Mouse (Mus musculus): ENCODE data around the gene Dnaaf3.

The Dnaaf3 gene

GRCm38 (mm10) chr7:4503100-4503499 lies 29.2 kb downstream of the Dnaaf3 start:
- in situ Hi-C loops (cut with MboI; ENCODE audit: unreplicated experiment in 2 of 2): loop anchor here (10.0 to 25.0 kb wide), 2 partner anchors 798 to 816 kb away; partner anchors contain the start of genes Mboat7 (in 1 of the 2), Rps9 (in 1 of the 2), Tmc4 (in 1 of the 2) and Tsen34 (in 1 of the 2)

DNA sequence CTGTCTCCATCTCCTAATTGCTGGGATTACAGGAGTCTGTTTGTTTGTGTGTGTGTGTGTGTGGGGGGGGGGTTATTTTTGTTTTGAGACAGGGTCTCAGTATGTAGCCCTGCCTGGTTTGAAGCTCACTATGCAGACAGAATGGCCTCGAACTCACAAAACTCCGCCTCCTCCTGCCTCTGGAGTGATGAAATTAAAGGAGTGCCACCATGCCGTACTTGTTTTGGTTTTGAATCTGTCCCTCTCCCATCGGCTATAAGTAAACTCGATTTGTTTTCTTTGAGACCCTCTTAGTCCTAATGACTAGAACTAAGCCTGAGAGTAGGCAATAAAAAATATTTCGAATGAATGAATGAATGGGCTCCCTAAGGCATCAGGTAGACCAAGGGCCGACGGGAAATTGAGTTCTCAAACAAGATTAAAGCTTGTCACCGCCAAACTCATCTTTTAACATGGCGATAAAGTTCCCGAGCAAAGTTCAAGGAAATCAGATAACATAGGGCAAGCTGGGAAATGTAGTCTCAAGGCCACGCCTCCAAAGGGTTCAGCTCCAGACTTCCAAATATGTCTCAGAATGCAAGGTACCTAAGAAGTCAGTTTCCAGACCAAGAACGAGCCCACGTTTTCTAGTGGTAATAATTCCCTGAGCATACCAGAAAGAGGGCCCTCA lies 29.7 kb downstream of the Dnaaf3 start:
- in situ Hi-C loops (cut with MboI; ENCODE audit: unreplicated experiment in 2 of 2): loop anchor here (10.0 to 25.0 kb wide), 2 partner anchors 798 to 815 kb away; partner anchors contain the start of genes Mboat7 (in 1 of the 2), Rps9 (in 1 of the 2), Tmc4 (in 1 of the 2) and Tsen34 (in 1 of the 2)

- in situ Hi-C loops (cut with MboI; ENCODE audit: unreplicated experiment in 2 of 2): loop anchor here (10.0 to 25.0 kb wide), 2 partner anchors 797 to 814 kb away; partner anchors contain the start of genes Mboat7 (in 1 of the 2), Rps9 (in 1 of the 2), Tmc4 (in 1 of the 2) and Tsen34 (in 1 of the 2)
Measured at GRCm38 (mm10) chr7:4501558-4502397, 30.5 kb downstream of the Dnaaf3 start, which contains the start of gene Ppp1r12c. Gene Ppp1r12c (minus strand): TSS chr7:4501680.

DNA sequence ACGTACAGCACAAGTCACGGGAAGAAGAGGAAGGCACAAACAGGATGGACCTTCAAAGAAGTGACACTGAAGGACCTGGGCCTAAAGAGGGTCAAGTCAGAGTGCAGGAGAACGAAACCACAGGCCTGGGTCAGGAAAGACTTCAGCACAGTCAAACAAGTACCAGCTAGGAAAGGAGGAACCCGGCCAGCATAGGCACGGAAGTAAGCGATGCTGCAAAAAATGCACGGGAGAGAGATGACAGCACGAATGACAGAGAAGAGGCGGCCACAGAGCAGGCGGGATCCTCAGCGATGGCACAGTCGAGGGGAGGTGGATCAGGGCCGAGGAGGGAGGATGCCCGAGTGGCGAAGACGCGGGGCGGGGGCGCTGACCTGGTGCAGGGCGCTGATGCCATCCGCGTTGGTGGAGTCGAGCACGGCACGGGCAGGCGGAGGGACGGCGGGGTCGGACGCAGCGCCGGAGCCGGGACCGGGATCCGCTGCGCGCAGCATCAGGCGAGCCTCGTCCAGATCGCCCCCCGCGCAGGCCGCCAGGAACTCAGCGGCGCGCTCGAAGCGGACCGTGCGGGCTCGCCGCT lies 31.3 kb downstream of the Dnaaf3 start:
- in situ Hi-C loops (cut with MboI; ENCODE audit: unreplicated experiment in 2 of 2): loop anchor here (10.0 to 25.0 kb wide), 2 partner anchors 796 to 814 kb away; partner anchors contain the start of genes Mboat7 (in 1 of the 2), Rps9 (in 1 of the 2), Tmc4 (in 1 of the 2) and Tsen34 (in 1 of the 2)

- in situ Hi-C loops (cut with MboI; ENCODE audit: unreplicated experiment in 2 of 2): no loop called here
Measured at GRCm38 (mm10) chr7:4499034-4499433, 33.2 kb downstream of the Dnaaf3 start.

DNA sequence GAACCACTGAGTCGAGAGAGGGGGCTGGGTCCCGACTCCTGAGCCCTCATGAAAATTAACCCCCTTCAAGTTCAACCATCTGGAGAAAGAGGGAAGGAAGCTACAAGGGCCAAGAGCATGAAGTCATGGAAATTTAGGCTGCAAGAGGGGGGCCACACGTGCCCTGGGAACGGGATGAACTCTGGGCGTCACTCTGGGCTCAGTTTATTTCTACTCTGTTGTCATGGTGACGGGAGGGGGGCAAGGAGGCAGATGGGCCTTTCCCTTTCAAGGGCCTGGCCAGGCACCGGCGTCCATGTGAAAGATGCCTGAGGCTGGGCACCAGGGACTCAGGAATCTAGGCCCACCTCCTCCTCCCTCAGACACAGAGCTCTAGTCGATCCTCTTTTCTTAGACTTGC lies 34.0 kb downstream of the Dnaaf3 start:
- in situ Hi-C loops (cut with MboI; ENCODE audit: unreplicated experiment in 2 of 2): no loop called here

DNA sequence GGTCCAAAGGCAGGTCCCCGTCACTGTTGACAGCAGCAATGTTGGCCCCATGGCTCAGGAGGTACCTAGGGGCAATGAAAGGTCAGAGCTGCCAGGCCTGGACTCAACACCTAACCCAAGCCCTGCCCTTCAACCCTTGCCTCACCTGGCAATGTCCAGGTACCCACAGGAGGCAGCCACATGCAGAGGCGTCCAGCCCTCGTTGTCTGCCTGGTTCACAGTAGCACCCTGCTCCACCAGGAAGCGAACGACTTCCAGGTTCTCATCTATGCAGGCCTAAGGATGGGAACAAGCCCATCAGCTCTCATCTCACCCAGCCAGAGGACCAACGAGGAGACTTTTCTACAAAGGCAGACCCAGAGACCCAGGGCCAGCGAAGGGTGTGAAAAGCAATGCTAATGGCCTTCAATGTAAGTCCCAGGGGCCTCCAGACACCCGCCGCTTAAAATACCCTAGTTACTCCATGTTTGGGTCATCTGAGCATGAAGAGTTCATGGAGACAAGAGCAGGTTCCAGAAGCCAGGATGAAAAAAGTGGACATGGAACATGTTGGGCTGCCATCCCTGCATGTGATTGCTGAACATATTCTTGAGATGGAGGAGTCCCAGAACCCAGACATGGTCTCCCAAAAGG lies 34.9 kb downstream of the Dnaaf3 start:
- in situ Hi-C loops (cut with MboI; ENCODE audit: unreplicated experiment in 2 of 2): no loop called here

DNA sequence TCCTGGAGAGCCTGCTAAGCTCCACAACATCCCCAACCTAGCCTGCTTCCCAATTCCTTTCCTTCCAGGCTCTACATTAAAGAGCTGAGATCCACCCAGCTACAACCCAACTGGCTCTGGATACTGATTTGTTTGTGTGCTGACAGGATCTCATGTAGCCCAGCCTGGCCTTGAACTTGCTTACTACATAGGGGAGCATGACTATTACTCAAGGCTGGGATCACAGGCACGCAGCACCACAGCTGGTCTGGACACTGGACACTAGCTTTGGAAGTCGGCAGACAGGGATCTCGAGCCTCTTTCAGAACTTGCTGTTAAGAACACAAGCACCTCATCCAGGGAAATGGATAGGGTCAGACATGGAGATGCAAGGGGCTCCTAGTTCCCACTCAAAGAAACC lies 35.8 kb downstream of the Dnaaf3 start:
- in situ Hi-C loops (cut with MboI; ENCODE audit: unreplicated experiment in 2 of 2): no loop called here

DNA sequence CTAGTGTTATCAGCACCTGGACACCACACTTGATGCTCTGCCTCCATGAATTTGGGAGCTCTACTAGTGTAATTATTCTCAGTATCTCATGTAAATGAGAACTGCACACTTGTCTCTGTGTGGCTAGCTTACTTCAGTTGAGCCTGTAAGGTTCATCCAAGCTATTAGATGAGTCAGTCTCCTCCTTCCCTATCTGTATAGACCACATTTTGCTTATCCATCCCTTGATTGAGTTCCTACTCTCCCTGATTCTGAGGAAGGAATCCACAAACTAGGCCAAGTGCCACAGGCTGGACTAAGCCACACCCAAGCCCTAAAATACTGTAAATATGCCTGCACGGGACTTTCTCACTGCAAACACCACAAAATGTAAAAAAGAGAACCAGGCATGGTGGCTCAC lies 38.3 kb downstream of the Dnaaf3 start:
- in situ Hi-C loops (cut with MboI; ENCODE audit: unreplicated experiment in 2 of 2): no loop called here

DNA sequence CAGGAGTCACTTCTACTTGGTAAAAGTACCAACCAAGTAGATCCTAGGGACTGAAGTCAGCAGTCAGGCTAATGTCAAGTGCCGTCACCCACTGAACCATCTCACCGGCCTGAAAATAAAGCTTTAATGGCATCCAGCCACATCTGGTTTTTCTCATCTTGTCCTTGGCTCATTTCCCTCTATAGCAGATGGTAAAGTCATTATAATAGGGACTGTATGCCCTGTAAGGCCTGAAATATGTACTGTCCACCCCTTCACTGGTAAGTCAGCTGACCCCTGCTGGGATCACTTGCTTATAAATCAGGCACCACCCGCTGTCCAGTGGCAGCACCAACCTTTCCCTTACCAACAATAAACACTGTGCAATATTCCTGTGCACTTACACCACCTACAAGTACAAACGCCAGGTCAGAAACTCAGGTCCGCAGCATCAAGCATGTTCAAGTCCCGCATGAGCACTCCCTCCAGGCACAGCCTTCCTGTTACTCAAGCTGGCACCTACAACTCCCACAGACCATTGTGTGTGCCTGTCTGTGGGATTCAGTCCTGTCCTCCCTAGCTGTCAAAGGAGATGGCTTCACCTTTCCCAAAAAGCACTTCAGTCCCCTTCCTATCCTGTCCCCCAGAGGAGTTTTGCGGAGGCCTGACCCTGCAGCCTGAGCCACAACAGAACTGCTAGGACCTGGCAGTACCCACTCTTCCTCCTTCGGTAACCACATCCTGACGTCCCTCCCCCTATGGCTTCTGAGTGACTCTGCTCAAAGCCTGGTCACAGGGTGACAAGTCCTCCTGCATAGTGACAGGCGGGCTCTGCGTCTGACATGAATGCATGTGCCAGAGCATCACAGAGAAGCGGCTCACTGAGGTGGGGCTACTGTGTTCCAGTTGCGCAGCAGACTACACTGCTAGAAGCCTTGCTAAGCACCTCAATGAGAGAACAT lies 39.7 kb downstream of the Dnaaf3 start:
- in situ Hi-C loops (cut with MboI; ENCODE audit: unreplicated experiment in 2 of 2): no loop called here

DNA sequence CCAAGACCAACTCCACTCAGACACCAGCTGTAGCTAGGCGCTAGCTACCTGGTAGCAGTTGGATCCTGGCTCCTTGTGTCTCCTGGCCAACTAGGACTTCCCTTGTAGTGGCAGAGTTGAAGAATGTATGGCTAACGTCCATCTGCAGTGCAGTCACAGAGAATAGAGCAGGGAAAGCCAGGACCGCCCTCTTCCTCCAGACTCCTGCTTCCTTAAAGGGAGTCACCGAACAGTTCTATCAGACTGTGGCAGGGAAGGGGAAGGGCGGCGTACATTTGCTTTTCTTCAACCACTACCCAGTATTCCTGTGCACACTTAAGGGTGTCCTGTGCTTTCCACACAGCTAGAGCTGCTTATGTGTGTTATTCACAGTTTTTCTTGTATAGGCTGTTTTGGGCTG lies 40.9 kb downstream of the Dnaaf3 start:
- in situ Hi-C loops (cut with MboI; ENCODE audit: unreplicated experiment in 2 of 2): no loop called here

DNA sequence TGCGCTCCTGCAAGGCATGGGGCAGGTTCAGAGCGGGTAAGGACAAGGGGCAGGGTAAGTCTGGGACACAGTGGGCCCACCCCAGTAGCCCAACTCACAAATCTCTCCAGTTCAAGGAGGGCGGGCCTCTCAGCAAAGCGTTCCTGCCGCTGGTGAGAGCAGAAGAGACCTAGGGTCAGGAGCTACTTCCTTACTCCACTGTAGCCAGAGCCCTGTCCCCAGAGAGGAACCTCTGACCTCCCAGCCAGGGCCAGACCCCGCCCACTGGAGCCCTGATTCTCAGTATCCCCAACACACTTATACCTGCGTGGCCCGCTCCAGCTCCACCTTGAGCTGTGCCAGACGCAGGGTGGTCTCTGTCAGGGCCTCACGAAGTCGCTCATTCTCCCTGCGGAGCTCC lies 50.0 kb downstream of the Dnaaf3 start:
- in situ Hi-C loops (cut with MboI; ENCODE audit: unreplicated experiment in 2 of 2): no loop called here

GRCm38 (mm10) chr7:4479674-4480073 lies 52.6 kb downstream of the Dnaaf3 start:
- in situ Hi-C loops (cut with MboI; ENCODE audit: unreplicated experiment in 2 of 2): no loop called here

DNA sequence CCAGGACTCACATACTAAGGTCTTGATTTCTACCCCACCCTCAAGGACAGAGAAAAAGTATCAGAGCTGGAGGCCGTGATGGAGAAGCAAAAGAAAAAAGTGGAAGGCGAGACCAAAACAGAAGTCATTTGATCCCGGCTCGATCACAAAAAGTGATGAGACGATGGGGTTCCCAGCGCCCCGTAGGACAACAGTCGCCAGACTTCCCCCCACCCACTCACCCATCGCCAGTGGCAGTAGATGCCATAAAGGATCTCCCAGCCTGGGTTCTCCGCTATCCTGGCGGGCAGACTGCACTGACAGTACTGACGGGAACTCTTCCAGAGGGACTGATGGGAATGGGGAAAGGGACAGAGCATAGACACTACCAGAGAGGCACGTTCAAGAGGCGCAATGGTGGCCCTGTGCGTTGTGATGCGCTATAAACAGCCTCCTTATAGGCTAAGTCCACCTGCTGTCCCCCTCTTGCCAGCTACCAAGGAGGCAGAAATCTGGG lies 53.4 kb downstream of the Dnaaf3 start:
- in situ Hi-C loops (cut with MboI; ENCODE audit: unreplicated experiment in 2 of 2): no loop called here

DNA sequence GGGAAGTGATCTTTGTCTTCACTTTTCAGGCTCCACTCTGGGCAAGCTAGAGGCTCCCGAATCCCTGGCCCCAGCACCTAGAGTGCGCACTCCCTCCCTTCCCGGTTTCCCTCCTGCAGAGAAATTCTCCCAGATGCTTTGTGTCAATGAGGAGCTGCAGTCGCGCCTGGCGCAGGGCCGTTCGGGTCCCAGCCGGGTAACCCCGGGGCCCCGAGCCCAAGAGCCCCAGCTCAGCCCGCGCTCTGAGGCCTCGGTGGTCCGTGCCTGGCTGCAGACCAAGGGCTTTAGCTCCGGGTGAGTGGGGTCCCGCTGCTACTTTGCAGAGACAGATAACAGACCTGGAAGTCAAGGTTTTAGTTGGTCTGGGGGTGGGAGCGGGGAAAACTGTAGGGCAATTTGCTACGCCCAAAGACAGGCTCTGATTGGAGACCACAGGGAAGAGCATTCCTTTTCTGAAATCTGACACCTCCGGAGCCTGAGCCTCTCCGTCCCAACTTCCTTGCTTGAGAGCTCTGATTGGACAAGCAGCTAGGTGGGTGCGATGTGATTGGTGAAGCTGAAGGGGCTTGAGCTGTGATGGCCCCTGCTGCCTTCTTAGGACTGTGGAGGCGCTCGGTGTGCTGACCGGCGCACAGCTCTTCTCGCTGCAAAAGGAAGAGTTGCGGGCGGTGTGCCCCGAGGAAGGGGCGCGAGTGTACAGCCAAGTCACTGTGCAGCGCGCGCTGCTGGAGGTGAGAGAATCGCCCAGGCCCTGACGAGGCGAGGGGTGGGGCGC lies 54.0 kb downstream of the Dnaaf3 start:
- in situ Hi-C loops (cut with MboI; ENCODE audit: unreplicated experiment in 2 of 2): no loop called here

- in situ Hi-C loops (cut with MboI; ENCODE audit: unreplicated experiment in 2 of 2): no loop called here
Measured at GRCm38 (mm10) chr7:4473940-4474339, 58.3 kb downstream of the Dnaaf3 start.
